Mouse (Mus musculus) lung, postnatal 4 days (tissue): Measurements from ENCODE around the gene Kcnc1.

Experiments
- DNase-seq, 2 experiments: peaks; one replicate each; pipeline ENCODE4 v3.0.0; 2021

Kcnc1 gene

GRCm38 (mm10) chr7:46423951-46424350 is 27.7 kb downstream of the Kcnc1 start:
- no peak for DNase-seq

- no peak for DNase-seq
Measured at GRCm38 (mm10) chr7:46425012-46425411, 28.7 kb downstream of the Kcnc1 start.

DNA sequence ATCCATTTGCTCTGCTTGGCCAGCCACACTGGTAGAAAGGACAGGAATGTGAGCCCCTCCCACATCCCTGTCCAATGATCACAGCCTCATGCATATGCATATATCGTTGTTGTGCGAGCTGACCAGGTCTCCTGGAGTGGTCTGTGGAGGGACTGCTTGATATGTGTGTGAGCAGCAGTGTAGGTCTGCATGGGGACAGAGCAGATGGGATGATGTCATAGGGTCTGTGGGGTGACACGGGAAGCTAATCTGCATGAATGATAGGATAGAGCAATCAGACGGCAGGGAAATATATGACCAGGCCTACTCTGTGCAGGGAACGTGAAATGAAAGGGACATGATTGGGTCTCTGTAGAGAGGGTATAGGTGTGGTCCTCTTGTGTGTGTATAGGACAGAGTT is 37.6 kb downstream of the Kcnc1 start:
- DNase-seq: no peak

DNA sequence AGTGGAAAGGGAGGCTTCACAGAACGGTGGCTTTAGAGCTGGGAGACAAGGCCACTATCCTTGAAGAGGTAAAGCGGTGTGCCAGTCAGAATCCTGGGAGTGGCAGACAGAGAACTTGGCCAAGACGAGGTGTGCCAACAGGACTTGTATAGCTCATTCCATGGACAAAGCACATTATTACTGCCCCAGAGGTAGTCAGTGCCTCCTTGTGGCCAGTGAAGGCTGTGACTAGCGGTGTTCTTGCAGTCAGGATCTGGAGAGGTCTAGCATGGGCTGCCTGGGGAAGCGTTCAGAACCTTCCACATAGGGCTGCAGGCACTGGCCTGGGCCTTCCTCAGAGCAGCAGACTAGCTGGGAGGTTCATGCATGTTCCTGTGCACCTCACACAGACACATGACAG is 39.5 kb downstream of the Kcnc1 start:
- DNase-seq: no peak

GRCm38 (mm10) chr7:46438537-46439141 is 42.3 kb downstream of the Kcnc1 start:
- DNase-seq: no peak

DNA sequence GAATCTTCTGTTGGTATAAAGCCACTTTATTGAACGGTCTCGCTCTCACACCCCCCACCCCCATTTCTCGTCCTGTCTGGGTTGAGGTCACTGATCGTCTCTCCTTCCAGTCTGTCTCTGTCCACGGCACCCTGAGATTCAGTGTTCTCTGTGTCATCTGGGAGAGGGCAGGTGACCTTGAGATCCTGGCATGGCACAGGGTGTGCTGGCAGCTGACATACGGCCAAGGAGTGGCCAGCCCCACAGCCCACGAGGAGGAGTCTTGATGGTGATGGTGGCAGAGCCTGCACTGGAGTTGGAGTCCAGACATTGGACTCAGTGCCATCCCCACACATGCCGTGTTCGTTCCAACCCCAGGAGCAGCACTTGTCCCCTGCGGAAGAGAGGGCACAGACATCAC is 46.9 kb downstream of the Kcnc1 start:
- no peak for DNase-seq

- no peak for DNase-seq
Measured at GRCm38 (mm10) chr7:46445896-46446295, 49.6 kb downstream of the Kcnc1 start.

DNA sequence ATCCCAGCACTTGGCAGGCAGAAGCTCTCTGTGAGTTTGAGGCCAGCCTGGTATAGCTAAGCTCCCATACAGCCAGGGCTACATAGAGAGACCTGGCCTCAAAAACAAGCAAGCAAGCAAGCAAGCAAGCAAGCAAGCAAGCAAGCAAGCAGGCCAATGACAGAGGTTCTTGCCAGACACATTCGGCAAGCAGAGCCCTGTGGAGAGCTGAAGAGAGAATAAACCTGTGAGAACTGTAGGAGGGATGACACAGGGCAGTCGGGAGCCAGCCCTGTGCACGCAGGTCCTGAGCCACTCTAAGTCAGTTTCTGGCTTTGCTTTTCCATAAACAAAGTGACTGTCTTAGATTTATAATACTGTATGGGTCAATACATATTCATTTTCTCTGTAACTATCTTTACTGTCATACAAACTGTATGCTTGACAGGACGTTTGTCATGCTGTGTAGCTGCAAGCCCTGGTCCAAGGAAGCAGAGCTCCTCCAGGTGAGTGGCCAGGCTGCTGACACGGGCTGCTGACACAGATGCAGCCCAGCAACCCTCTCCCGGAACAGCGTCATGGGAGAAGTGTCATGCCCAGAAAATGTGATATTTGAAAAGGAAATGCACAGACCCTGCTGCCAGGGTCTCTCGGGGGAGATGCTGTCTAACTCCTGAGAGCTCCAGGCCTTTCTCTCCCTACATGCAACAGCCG is 51.3 kb downstream of the Kcnc1 start:
- DNase-seq: no peak

DNA sequence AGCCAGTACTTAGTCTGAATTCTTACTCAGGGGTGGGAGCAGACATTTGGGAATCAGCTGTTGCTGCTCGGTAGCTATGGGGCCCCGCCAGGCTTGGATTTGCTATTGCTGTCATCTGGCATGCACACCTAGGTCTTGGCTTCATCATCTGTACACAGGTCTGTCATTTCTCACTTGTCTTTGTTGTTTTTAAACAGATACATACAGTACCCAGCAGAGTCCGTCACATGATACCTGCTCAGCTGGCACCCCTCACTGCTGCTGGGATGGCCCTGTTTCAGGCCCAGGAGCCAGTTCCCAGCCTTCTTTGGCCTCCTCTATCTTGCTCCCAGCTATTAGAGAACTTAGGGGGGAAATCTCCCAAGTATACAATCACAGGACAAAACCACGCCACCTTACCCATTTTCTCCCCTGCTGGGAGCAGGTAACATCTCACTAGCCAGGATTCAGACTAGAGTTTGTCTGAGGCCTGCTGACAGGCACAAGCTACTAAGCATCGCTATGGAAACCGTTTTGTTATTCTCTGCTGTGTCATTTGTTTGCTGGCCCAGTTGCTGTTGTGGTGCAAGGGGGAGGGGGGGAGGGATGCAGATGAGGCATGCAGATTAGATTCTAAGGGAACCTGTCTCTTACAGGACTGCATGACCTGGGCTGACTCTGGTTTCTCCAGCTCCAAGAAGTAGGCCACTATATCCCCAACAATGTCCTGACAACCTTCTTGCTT is 52.8 kb downstream of the Kcnc1 start:
- DNase-seq: no peak

- DNase-seq: no peak
Measured at GRCm38 (mm10) chr7:46453930-46454679, 57.8 kb downstream of the Kcnc1 start.

GRCm38 (mm10) chr7:46457889-46458288 is 61.6 kb downstream of the Kcnc1 start:
- DNase-seq: no peak

DNA sequence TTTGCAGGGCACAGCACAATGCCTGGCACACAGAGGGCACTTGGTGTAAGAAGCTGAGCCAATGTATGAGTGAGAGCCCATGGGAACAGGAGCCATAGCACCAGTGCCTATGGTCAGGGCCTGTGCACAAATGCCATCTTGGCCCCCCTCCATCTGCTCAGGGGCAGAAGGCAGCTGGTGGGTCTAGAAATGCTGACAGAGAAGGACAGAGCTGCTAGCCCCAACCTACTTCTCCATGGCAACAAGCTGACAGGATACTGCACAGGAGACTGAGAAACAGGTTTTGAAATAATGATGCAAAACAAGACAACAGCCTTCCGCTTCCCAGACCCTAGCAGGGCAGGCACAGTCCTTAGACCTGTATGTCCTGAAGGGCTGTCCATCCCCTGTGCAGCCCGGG is 62.9 kb downstream of the Kcnc1 start:
- no peak for DNase-seq

- no peak for DNase-seq
Measured at GRCm38 (mm10) chr7:46459605-46460245, 63.4 kb downstream of the Kcnc1 start.

GRCm38 (mm10) chr7:46462287-46462686 is 66.0 kb downstream of the Kcnc1 start:
- DNase-seq: no peak

DNA sequence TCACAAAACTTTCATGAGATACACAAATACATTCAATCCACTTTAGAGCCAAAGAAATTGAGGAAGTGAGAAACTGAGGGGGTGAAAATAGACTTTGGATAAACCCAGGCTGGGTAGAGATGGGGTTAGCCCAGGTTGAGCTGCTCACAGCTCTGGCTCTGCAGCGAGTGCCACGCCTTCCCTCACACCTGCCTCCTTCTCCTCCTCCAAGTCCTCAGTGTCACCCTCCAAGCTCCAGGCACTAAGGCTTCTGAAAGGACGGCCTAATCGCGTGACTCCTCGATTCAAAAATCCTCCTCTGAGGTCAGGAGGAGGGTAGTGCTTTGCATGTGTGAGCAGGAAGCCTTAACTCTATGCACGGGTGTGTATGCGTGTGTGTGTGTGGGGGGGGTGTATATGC is 66.8 kb downstream of the Kcnc1 start:
- no peak for DNase-seq

DNA sequence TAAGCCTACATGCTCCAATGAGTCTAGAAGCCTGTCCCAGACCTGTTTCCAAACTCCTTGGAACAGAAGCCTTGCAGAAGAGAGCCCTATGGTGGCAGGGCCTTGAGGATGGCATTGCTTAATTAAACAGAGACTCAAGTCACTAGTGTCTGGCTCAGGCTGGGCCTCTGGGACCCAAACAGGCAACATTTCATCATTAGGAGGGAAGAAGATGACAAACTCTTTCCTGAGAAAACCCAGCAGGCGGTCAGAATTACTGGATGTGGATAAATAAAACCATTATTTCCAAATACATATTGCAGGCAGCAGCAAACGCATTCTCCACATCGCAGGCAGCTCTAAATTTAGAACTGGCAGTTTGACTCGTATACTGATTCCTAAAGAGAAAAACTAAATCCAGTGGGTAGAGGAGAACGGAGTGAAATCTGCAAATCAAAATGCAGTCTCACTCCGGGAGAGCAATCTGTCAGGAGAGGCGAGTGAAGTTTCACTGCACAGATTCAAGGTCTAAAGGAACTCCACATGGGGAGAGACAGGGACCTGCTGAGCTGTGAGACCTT is 70.2 kb downstream of the Kcnc1 start:
- DNase-seq: peak in 1 of 2 experiments; percentile 41

DNA sequence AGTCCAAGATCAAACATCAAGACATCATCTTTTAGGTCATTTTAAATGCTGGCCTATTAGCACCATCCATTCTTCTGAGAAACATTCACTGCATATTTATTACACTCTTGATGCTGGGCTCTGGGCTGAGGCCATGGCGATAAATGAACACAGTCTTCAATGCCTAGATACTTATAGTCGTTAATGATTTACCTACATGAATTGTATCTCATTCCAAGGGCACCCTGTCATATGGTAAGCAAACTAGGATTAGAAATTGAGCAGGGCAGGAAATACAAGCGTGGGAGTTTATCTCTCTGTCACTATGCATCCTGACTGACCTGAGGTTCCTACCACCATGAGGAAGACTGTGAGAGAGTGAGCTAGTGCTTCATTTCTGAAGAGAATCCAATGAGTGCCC is 73.2 kb downstream of the Kcnc1 start:
- no peak for DNase-seq

- DNase-seq: no peak
Measured at GRCm38 (mm10) chr7:46471054-46471737, 74.9 kb downstream of the Kcnc1 start.

GRCm38 (mm10) chr7:46473141-46473540 is 76.8 kb downstream of the Kcnc1 start:
- no peak for DNase-seq

GRCm38 (mm10) chr7:46475464-46475863 is 79.2 kb downstream of the Kcnc1 start:
- no peak for DNase-seq

- DNase-seq: no peak
Measured at GRCm38 (mm10) chr7:46477456-46477855, 81.2 kb downstream of the Kcnc1 start.

GRCm38 (mm10) chr7:46479793-46480192 is 83.5 kb downstream of the Kcnc1 start:
- DNase-seq: no peak
